Mouse (Mus musculus): ENCODE results near the gene Rbm47.

DNA sequence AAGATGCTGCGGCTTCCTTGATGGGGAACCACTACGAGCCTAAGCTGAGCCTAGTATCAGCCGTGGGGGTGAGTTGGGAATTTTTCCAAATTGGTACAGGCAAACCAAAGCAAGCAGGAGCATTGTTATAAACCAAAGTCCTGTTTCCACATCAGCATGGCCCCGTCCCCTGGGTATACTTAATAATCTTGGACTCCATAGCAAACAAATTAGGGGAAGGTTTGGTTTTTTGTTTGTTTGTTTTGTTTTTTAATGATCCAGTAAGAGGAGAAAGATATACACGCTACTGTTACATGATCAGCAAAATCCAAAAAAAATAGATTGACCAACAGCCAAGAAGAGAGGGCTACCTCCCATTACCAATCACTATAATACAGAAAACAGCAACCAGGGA lies 84.0 kb downstream of the Rbm47 start:
- TF ChIP-seq POLR2A (IDR thresholded peaks at IDR 0.05; ENCODE audit: control insufficient read depth, low read depth, low read length): no peak
- no peak for TF ChIP-seq CTCF (IDR thresholded peaks at IDR 0.05; ENCODE audit: control insufficient read depth, insufficient read depth, insufficient replicate concordance, low read depth, low read length)
